Mouse (Mus musculus): Measurements from ENCODE around the gene Wasf2.
A peak's percentile ranks its signal among the peaks of the same experiment; 100 is the strongest.

Wasf2 gene

DNA sequence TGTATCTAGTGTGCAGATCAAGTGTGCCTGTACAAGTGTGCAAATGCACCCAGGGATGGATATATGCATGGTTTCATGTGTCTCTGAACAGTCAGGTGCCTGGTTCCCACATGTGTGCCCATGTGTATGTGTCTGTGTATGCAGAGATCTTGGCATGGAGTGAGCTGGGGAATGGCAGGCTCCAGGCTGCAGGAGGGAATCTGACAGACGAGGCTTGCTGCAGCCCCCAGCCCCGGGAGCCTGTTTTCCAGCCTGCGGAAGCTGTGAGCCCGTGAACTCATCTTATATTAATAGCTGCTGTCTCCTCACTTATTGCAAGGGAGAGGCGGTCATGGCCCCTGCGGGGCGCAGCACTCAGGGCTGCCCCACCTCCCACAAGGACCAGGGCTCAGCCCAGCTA is 74.1 kb downstream of the Wasf2 start:
- DNase-seq = no peak

- DNase-seq = peak; percentile 79 to 82
These were observed 79.1 kb downstream of the Wasf2 start for GRCm38 (mm10) chr4:133209366-133209765.

DNA sequence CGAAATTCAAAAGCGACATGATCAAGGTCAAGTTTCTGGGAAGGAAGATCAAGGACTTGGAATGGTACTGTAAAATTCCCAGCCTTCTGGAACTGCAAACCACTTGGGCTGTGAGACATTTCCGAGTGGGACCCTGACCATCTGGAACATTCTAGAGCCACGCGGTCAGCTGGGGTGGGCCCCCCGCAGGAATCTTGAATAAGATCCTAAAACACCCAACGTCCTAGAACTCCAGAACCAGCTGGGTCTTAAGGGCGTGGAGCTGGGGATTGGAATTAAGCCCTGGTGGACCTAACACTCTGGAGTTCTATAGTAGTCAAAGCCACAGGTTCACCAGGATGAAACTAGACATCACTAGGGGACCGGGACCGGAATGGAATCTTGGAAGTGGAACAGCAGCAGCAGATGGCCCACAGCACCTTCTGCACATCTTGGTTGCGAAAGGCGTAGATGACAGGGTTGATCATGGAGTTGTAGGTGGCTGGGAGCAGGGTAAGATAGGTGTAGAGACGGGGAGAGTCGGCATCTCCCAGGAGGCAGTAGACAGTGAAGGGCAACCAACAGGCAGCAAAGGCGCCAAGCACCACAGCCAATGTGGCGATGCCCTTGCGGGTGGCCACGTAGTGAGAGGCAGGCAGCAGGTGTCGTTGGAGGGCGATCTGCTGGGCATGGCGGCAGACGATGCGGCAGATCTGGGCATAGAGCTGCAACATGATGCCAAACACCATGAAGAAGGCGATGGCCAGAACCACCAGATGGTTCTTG is 79.9 kb downstream of the Wasf2 start:
- DNase-seq = peak; percentile 83 to 87

DNA sequence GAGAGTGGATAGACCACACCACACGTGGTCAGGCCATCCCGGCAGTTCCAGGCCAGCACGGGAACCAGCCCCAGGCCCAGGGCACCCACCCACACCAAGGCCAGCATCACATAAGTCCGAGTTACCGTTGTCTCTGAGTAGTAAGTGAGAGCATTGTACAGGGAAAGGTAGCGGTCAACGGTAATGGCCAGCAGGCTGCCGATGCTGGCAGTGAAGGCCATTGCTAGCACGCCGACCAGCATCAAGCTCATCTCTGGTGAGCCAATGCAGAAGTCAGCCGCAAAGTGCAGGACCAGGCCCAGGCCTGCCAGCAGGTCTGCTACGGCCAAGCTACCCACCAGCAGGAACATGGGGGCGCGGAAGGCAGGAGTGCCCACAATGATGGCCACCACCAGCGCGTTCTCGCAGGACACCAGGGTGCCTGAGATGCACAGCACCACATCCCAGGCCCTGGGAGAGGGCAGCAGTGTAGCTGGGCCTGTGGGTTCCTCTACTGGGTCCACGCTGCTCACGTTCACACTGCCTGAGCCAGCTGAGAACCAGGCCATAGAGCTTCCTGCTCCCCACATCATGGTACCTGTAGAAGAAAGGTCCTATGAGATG is 80.6 kb downstream of the Wasf2 start:
- DNase-seq = peak in 1 of 2 experiments; percentile 71

- peak; percentile 78 to 80 for DNase-seq
These were observed 81.7 kb downstream of the Wasf2 start, which contains the start of the genes Cd164l2 and Gpr3 for GRCm38 (mm10) chr4:133211751-133212561. Gene Cd164l2, plus strand, starts transcription at chr4:133212131. Gene Gpr3, minus strand, starts transcription at chr4:133212536.

GRCm38 (mm10) chr4:133212562-133213267 is 82.4 kb downstream of the Wasf2 start:
- DNase-seq = peak; percentile 96 to 97

DNA sequence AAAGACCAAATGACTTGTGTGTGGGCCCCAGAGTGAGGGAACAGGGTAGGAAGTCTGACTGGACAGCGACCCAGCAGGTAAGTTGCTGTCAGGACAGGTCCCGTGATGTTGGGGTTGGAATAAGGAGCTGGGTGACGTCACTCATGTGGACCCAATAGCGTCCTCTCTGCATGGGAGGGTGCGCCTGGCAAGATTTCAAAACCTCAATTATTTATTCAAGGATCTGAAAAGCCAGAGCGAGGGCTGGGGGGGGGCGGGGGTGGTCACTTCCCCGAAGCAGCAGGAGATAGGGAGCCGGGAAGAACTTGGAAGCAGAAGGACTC is 82.9 kb downstream of the Wasf2 start:
- peak; percentile 69 to 80 for DNase-seq

- no peak for DNase-seq
These were observed 83.4 kb downstream of the Wasf2 start for GRCm38 (mm10) chr4:133213661-133214060.

DNA sequence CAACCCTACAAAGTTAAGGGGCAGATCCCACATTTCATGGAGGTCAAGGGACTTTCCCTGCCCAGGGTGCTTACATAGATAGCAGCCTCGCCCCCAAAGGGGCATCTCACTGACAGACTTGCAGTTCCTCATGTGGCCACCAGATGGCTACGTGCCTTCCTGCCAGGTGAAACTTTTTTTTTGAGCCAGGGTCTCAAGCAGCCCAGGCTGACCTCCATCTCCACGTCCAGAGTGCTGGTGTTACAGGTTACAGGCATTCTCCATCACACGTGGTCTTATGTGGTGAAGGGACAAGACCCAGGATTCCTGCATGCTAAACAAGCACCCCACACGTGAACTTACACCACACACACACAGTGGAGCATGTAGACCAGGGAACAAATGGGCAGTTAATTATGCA is 87.3 kb downstream of the Wasf2 start:
- DNase-seq = peak; percentile 89 to 92

GRCm38 (mm10) chr4:133218745-133219144 is 88.4 kb downstream of the Wasf2 start:
- DNase-seq = no peak

DNA sequence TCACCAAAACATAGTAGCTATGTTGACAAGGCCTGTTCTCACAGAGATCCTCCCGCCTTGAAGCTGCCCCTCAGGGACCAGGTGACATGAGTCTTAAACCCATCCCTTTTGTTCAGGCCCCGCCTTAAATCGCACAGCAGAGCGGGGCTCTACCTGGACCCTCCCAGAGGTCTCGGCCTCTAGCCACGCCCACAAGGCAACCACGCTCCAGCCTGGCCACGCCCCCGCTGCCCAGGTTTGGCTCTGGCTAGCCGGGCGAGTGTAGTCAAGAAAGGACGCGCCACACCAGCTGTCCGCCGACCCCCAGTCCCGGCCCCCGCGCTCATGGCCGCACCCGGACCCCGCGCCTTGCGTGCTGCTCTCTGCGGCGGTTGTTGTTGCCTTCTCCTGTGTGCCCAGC is 90.4 kb downstream of the Wasf2 start:
- DNase-seq = peak; percentile 61 to 63

GRCm38 (mm10) chr4:133221701-133222100 is 91.4 kb downstream of the Wasf2 start:
- no peak for DNase-seq

DNA sequence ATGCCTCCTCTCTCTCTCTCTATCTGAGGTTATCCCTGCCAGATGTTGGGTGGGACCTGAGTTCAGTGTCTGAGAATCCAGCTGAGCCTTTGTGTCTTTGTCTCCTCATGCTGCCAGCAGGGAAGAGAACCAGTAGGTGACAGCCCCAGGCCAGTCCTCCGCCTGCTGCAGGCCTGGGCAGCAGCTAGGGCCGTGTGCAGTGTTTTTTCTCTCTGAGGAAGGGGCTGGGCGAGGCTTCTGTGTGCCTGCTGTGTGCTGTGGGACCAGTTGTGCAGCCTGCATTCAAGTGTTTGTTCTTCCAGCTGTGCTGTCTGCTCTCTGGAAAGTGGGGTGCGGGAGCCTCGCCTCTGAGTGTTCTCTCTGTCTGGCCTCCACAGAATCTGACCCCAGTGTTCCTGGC is 93.6 kb downstream of the Wasf2 start:
- no peak for DNase-seq

DNA sequence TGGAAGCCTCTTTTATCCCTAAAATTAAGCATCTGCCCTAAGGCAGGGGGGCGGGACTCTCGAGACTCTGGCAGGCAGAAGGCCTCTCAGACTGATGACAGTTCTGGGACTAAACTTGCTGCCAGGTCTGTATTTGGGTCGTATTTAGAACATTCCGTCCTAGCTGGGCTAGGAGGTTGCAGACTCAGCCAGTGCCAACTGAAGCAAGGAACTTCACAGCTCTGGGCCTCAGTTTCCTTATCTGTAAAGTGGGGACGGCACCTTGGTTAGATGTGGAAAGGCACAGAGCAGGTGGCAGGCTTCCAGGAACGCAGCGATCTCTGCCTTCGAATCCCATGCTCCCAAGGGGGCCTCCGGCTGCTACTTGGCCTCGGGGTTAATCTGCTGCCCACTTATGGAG is 95.8 kb downstream of the Wasf2 start:
- DNase-seq = peak in 1 of 2 experiments; percentile 52

- DNase-seq = peak; percentile 66 to 70
These were observed 97.3 kb downstream of the Wasf2 start for GRCm38 (mm10) chr4:133227636-133228035.

GRCm38 (mm10) chr4:133229582-133229981 is 99.3 kb downstream of the Wasf2 start:
- peak in 1 of 2 experiments; percentile 37 for DNase-seq

DNA sequence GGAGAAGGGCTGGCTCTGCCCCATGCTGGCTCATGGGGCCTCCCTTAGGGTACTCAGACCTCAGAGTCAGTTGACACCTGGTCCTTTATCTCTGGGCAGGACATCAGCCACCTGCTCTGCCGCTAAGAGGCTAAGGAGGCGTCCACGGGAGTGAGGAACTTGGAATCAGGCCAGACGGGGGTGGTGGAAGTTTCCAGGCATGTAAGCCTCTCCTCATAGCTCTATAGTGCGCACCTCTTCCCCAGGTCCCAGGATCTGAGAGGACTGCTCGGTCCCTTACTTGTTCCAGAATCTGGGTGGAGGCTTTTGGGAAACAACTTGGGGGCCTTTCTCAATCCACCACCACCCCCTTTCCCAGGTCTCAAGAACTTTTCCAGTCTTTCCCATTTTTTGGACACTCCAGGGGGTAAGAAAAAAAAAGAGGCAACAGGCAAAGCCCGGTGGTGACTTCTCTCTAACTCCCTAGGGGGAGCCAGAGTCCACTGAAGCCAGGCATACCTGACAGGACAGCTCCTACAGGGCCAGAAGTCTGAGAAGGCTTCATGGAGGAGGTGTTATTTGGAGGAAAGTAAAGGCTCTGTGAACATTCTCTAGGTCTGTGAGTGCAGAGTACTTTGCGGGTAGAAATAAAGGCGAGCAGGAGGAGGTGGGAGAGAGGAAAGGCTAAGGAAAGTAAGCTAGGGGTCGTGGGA is 103.1 kb downstream of the Wasf2 start:
- peak; percentile 48 to 51 for DNase-seq

DNA sequence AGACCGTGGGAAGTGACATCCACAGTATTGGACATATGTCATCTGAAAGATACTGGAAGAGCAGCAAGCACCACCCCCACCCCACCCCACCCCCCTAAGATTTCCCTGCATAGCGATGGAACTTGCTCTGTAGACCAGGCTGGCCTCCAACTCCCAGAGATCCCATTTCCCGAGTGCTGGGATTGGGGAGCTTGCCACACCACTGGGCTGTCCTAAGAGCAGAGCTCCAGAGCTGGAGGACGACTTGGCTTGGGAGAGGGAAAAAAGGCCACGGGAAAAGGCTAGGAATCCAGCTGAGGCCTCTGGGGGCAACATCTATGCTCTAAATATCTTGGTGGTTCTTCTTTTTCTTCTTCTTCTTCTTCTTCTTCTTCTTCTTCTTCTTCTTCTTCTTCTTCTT is 104.5 kb downstream of the Wasf2 start:
- no peak for DNase-seq

DNA sequence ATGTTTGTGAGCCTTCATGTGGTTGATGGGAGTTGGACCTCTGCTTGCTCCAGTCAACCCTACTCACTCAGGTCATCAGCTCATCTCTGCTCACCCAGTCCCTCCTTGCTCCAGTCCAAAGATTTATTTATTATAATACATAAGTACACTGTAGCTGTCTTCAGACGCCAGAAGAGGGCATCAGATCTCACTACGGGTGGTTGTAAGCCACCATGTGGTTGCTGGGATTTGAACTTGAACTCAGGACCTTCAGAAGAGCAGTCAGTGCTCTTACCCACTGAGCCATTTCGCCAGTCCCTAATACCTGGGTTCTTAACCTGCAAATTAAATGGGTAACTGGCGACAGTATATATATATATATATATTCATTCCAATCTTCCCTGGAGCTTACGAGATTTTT is 105.1 kb downstream of the Wasf2 start:
- DNase-seq = no peak

DNA sequence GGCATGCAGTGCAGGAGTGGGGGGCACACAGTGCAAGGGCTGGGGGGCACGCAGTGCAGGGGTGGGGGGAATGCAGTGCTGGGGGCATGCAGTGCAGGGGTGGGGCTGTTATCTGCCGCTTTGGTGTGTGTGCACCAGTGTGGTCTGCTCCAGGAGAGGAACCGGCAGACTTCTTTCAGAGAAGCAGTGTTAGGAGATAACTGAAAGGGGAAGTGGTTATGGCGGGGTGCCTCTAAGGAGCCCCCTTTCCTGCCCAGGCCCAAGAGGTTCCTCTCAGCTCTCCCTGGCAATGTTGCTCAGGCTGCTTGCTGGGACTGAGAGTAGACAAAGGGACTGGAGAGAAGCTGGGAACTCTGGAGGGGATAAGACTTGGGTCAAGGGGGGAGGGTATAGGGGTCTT is 107.6 kb downstream of the Wasf2 start:
- no peak for DNase-seq

DNA sequence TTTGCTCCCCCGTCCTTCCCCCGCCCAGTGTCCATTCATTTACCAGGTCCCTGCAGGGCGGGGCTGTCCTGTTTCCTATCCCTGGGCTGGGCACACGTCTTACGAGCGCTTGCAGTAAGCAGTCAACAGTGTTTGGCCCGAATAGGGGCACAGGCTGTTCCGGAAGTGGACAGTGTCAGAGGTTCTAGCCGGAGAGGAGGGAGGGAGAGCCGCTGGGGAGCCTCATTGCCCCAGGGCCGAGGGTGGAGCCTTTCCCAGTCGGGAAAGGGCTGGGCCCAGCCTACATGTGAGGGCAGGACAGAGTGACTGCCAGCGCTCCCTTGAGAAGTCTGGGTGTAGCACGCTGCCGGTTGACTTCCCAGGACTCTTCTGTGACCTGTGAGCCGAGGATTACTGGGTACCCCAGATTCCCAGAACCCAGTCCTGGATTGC is 110.2 kb downstream of the Wasf2 start, which contains the start of gene Map3k6:
TSS of gene Map3k6 (plus strand) at position 329 of the 432 bp plus-strand sequence.
- DNase-seq = no peak
